Mouse (Mus musculus): ENCODE measurements around the gene Mfrp.

The Mfrp gene

DNA sequence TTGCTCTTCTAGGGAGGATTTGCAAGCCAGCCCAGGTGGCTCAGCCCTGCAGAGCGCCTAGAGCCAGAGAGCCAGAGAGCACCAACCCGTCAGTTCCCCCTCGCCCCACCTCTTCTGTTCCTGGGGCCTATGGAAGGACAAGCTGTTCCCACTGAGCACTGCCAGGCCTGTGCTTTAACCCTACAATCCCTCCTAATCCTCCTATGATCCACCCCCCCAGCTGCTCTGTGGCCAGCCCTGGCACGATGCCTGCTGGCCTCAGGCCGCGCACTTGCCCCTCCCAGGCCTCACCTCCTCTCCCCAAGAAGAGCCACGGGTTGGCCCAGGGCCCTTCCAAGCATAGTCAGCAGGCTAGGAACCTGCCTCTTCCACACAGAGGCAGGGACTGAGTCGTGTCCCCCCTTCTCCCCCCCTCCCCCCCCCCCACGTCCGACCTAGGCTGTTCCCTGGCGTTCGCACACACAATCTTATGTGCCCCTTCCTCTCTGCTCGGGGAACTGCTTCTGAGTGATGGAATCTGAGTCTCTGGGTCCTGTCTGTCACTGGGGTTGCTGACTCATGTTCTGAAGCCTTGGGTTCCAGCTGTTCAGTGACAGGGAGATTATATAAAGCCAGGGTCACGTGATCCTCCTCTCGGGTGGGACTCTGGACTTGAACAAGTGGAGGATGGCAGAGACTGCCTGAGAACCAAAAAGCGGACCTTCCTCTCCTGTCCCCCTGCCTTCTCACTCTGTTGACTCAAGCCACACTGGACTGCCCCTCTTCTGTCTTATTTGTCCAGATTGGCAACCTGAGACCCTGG, 22.4 kb upstream of the Mfrp start:
- DNase-seq, result peak; percentile 98

DNA sequence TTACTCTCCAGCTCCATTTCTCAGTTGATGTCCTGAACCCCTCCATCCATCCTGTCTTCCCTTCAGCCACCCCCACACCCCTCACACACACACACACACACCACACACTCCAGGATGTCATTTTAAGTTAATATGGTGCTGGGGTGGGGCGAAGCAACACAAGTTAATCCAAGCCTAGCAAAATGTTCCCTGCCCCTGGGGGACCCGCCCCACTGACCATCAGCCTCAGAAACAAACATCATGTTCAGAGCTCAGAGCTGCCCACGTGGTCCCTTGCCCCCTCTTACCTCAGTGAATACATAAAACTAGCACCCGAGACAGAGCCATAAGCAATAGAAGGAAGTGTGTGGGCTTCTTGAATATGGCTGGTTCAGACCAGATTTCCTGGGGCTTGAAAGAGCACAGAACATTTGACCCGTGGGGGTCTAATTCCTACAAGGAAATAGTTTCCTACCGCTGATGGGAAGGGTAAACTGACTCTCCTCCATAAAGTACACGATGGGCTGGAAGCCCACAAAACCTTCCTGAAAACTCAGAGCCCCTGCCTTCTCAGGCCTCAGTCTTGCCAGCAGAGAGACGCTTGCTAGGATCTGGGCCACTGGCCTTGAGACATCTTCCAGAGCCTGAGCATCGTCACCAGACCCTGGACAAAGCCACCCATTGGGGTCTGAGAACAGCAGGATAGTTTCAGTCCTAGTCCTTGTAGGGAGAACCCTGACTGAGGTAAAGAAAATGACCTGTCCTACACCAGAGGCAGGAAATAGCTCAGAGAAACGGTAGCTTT, 21.3 kb upstream of the Mfrp start:
- DNase-seq, result peak; percentile 62

- DNase-seq, result peak; percentile 73
These were observed 20.6 kb upstream of the Mfrp start for GRCm38 (mm10) chr9:44080953-44081352.

DNA sequence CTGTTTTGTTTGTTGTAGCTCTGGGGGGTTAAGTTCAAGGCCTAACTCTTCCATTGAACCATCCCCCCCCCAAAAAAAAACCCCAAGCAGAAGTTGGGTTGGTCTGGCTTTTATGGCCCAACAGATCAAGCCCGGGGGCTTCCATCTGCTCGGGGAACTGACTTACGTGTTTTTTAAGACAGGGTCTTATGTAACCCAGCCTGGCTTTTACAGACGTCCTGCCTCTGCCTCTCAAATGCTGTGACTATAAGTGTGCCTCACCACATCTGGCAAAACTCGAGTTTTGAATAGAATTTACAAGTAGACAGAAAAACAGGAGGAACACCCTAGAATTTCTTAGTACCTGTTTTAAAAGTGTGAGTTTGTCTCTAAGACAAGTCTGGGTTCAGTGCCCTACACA, 19.9 kb upstream of the Mfrp start:
- peak; percentile 39 for DNase-seq

GRCm38 (mm10) chr9:44082266-44082665, 19.3 kb upstream of the Mfrp start:
- peak; percentile 56 for DNase-seq

DNA sequence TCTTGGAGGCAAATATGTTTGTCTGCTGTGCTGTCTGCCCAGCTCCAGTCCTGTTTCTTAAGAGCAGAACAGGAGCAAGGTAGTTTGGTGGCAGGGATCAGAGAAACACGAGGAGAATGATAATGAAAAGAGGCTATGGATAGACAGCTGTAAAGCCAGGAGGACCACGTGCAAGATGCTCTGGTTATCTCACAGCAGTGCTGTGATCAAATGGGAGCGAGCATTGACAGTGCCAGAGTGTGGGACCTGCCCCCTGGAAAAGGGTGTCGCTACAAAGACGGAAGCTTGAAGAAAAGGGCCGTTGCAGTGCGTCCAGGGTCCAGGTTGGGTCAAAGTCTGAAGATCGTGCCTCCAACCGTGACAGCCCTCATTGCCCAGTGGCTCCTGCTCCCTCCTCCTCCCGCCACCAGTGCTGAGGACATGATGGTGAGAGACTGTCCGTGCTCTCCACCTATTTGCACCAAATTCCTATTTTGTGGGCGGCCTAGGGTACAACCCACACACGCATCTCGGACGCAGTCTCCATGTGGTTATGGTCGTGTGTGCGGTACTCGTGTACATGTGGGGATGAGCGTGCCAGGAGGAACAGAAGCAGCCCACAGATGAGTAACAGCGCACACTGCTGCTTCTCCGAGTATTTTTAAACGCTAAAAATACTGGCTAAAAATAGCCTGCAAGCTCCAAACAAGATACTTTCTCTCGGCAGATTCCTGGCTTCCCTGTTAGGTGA, 18.0 kb upstream of the Mfrp start:
- peak; percentile 75 for DNase-seq

DNA sequence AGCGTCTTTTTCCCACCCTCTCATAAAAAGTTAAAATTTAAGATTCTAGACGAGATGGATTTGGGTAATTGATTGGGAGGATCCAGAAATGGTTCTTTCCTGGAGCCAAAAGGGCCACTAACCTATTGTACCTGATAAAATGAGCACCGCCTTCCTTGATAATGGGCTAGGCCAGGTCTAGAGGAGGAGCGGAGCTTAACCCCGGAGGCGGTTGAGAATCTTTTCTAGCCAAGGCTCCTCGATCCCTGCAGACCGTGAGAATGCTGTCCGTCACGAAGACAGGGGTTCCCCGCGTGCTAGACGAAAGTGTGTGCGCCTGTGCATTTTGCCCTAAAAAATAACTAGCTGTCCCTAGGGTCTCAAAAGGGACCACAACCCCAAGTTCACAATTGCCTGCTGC, 17.3 kb upstream of the Mfrp start:
- DNase-seq, result no peak

DNA sequence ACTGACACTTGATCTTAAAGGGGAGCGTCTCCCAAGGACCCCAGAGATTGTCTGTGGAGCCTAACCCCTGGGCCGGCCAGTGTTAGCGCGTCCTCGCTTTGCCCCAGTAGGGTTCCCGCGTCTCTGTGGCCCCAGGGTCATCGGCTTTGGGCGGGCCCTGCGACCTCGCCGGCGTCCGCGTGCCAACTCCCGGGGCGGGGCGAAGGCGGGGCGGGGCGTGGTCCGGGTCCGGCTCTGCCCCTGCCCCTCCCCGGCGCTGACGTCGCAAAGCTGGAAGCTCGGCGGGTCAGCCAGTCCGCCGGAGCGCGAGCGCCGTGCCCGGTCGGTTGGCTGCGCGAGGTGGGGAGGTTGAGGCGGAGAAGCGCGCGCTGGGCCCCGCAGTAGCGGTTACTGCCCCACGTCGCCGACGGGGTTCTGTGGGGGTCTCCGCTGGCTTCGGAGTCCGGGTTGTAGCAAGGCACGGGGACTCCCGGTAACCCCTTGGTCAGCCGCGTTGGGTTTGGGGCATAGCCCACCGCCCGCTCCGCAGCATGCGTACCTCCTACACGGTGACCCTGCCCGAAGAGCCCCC, 16.8 kb upstream of the Mfrp start:
- DNase-seq, result peak; percentile 97

- DNase-seq, result peak; percentile 85
These were observed 16.3 kb upstream of the Mfrp start for GRCm38 (mm10) chr9:44085276-44085675.

- peak; percentile 96 for DNase-seq
These were observed 15.5 kb upstream of the Mfrp start for GRCm38 (mm10) chr9:44085741-44086665.

GRCm38 (mm10) chr9:44086960-44087359, 14.6 kb upstream of the Mfrp start:
- peak; percentile 68 for DNase-seq

DNA sequence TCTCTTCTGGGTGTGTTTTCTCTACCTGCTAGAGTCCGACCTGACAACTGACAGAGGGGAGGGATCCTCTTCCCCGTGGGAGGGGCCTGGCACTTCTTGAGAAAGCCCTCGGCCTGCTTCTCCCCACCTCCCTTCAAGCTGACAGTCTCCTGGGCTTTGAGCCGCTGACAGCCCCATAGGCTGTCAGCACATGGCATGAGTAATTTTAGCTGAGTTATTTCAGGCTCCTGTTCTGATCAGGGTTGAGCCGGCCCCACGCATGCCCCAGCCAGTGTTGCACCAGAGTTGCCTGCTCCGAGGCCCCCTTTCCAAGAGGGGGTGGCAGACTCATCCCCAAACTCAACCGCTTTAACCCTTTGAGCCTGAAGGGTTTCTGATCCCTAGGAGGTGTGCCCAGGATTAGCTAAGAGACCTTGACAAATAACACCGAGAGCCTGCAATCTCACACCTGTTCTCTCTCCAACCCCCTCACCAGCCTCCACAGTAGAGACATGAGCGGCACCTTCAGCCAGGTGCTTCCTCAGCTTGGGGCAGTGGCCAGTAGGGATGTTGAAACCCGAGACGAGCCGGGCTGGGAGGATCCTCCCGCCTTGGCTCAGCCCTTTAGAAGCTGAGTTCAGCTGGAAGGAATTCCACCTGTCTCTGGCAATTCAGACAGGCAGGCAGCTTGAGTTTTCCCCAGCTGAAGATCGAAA, 13.6 kb upstream of the Mfrp start:
- peak; percentile 75 for DNase-seq

GRCm38 (mm10) chr9:44088877-44089608, 12.5 kb upstream of the Mfrp start:
- DNase-seq, result no peak

- peak; percentile 90 for DNase-seq
These were observed 7.7 kb upstream of the Mfrp start for GRCm38 (mm10) chr9:44093612-44094503.

- DNase-seq, result no peak
These were observed 6.8 kb upstream of the Mfrp start for GRCm38 (mm10) chr9:44094737-44095136.

DNA sequence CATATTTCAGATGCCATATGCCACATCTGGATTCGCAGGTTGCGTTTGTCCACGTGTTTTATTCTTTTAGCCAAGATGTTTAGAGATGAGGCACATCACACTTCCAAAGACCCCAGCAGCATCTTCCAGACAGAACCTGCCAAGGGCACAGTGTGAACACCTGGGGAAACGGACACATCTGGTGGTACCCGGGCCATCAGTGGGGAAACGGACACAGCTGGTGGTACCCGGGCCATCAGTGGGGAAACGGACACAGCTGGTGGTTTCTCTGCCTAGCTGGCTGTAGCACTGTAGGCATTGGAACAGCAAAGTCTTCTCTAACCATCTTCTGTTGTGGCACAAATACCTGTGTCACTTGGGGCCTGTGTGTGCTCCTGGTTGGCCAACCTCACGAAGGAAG, 5.7 kb upstream of the Mfrp start:
- no peak for DNase-seq

DNA sequence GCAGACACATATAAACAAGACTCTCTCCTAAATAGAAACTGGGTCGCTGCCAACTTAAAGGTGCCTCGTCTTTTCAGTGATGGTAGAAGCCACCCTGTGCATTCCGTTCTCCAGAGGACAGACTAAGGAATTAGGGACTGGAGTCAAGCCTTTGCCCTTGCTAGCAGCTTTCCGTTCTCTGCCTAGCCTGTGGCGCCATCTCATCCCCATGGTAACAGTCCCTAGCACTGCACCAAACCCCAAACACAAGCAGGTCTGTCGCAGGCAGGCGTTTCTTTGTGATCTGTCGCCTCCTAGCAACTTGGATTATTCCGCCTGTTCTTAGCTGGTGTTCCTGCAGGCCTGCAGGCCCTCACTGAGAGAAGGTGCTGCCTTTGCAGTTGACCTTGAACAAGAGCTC, 5.0 kb upstream of the Mfrp start:
- peak; percentile 50 for DNase-seq

DNA sequence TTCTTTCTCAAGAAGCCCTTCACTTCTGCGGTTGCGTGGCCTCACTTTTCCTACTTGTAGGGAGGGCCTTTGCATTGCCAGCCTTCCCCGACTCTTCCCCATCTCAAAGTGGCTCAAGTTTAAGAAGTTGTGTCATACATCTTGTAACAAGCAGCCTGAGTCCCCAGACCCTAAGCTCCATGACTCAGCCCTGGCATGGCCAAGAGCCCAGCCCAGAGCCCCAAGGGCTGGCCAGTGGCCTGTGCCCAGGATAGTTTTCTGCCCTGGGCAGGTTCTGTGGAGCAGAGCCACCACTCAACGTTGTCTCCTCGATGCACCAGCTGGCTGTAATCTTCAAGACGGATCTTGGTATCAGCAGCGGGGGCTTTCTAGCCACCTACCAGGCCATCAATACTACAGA, 3.4 kb downstream of the Mfrp start:
- no peak for DNase-seq

DNA sequence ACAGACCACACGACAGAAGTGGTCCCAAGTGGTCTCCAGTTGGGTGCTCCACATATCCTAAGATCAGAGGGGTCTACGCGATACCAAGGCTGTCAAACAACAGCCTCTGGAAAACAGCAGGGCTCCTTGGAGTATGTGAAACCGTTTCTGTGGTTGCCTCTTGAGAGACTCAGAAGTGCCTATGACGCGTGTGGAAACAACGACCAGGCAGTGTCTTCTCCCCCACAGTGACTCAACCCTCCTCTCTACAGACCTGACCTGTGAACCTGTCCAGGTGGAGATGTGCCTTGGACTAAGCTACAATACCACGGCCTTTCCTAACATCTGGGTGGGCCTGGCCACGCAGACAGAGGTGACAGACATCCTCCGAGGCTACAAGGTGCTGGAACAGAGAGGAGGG, 4.3 kb downstream of the Mfrp start:
- DNase-seq, result no peak

GRCm38 (mm10) chr9:44106182-44106581, 4.7 kb downstream of the Mfrp start:
- DNase-seq, result no peak
